Mouse (Mus musculus) erythroid progenitor cell, adult 5-6 weeks (primary cell): Measurements from ENCODE around the gene Panx2. TPM values are rescaled to one million over a fixed set of nuclear protein-coding genes. Genes with fewer than 3 reads are reported as not detected.

ENCODE experiments used
- ATAC-seq: replicated peaks from 2 replicates; pipeline ENCODE4 v1.8.0; 2016; ENCODE audit warnings: moderate number of reproducible peaks, mild to moderate bottlenecking, moderate TSS enrichment, inconsistent platforms; ENCODE audit not compliant: poor library complexity, low FRiP score, severe bottlenecking
- total RNA-seq, 2 experiments: library from RNA; stranded (forward) in 1 of 2; stranded (reverse) in 1 of 2; fragments of 150-400 nt in 1 of 2; fragments of 186-747, 209-891 nt in 1 of 2; gene quantifications; 2 replicates each; pipeline versions ENCODE4 v1.2.3 to v1.2.4; 2015 to 2017; ENCODE audit warnings: low replicate concordance in 2 of 2

The Panx2 gene
- total RNA-seq, 2 experiments from 2014 or later: not detected

- ATAC-seq: no peak
Measured at GRCm38 (mm10) chr15:89118007-89118406, 58.5 kb downstream of the Panx2 start.

- peak; percentile 88 for ATAC-seq
Measured at GRCm38 (mm10) chr15:89122649-89123366, 63.3 kb downstream of the Panx2 start, which contains the start of gene Tubgcp6. Gene Tubgcp6 (minus strand): TSS chr15:89123112.

Other genes with a start within 250 kb of the Panx2 start
- gene Alg12, start 240.4 kb upstream of the Panx2 start, total RNA-seq (2015; ENCODE audit: low replicate concordance): 5.0 and 5.4 TPM in 2 replicates
- gene Alg12, start 240.4 kb upstream of the Panx2 start, total RNA-seq (2017; ENCODE audit: low replicate concordance): 1.2 and 2.4 TPM in 2 replicates
- gene Creld2, start 240.1 kb upstream of the Panx2 start, total RNA-seq (2015; ENCODE audit: low replicate concordance): 19.8 and 26.4 TPM in 2 replicates
- 24.8 and 41.9 TPM in 2 replicates for gene Creld2, start 240.1 kb upstream of the Panx2 start, total RNA-seq (2017; ENCODE audit: low replicate concordance)
- 0.72 and 1.3 TPM in 2 replicates for gene Pim3, start 197.5 kb upstream of the Panx2 start, total RNA-seq (2015; ENCODE audit: low replicate concordance)
- 0.68 and 1.5 TPM in 2 replicates for gene Pim3, start 197.5 kb upstream of the Panx2 start, total RNA-seq (2017; ENCODE audit: low replicate concordance)
- gene Ttll8, start 105.3 kb upstream of the Panx2 start, total RNA-seq (2015; ENCODE audit: low replicate concordance): not detected in 2 replicates
- gene Ttll8, start 105.3 kb upstream of the Panx2 start, total RNA-seq (2017; ENCODE audit: low replicate concordance): not detected in 2 replicates
- gene Mlc1, start 80.7 kb upstream of the Panx2 start, total RNA-seq (2015; ENCODE audit: low replicate concordance): not detected in 2 replicates
- gene Mlc1, start 80.7 kb upstream of the Panx2 start, total RNA-seq (2017; ENCODE audit: low replicate concordance): not detected in 2 replicates
- not detected in 2 replicates for gene Mov10l1, start 76.8 kb upstream of the Panx2 start, total RNA-seq (2015; ENCODE audit: low replicate concordance)
- under 0.01 TPM in 1 of 2 replicates, not detected in the other for gene Mov10l1, start 76.8 kb upstream of the Panx2 start, total RNA-seq (2017; ENCODE audit: low replicate concordance)
- gene Trabd, start 15.4 kb downstream of the Panx2 start, total RNA-seq (2015; ENCODE audit: low replicate concordance): 5.4 and 12.6 TPM in 2 replicates
- 10.4 and 11.9 TPM in 2 replicates for gene Trabd, start 15.4 kb downstream of the Panx2 start, total RNA-seq (2017; ENCODE audit: low replicate concordance)
- gene Selenoo, start 29.4 kb downstream of the Panx2 start, total RNA-seq (2015; ENCODE audit: low replicate concordance): 6.1 and 9.6 TPM in 2 replicates
- 12.5 and 15.3 TPM in 2 replicates for gene Selenoo, start 29.4 kb downstream of the Panx2 start, total RNA-seq (2017; ENCODE audit: low replicate concordance)
- gene Tubgcp6, start 63.4 kb downstream of the Panx2 start, total RNA-seq (2015; ENCODE audit: low replicate concordance): 26.4 and 41.4 TPM in 2 replicates
- 28.1 and 28.3 TPM in 2 replicates for gene Tubgcp6, start 63.4 kb downstream of the Panx2 start, total RNA-seq (2017; ENCODE audit: low replicate concordance)
- gene Hdac10, start 69.0 kb downstream of the Panx2 start, total RNA-seq (2015; ENCODE audit: low replicate concordance): 4.3 TPM in 1 of 2 replicates, not detected in the other
- gene Hdac10, start 69.0 kb downstream of the Panx2 start, total RNA-seq (2017; ENCODE audit: low replicate concordance): 1.3 TPM in 1 of 2 replicates, not detected in the other
- not detected in 2 replicates for gene Mapk12, start 81.0 kb downstream of the Panx2 start, total RNA-seq (2015; ENCODE audit: low replicate concordance)
- 0.51 TPM in 1 of 2 replicates, not detected in the other for gene Mapk12, start 81.0 kb downstream of the Panx2 start, total RNA-seq (2017; ENCODE audit: low replicate concordance)
- 0.72 and 2.1 TPM in 2 replicates for gene Mapk11, start 89.9 kb downstream of the Panx2 start, total RNA-seq (2015; ENCODE audit: low replicate concordance)
- 0.51 TPM in 1 of 2 replicates, not detected in the other for gene Mapk11, start 89.9 kb downstream of the Panx2 start, total RNA-seq (2017; ENCODE audit: low replicate concordance)
- gene Plxnb2, start 121.1 kb downstream of the Panx2 start, total RNA-seq (2015; ENCODE audit: low replicate concordance): 7.2 and 9.2 TPM in 2 replicates
- gene Plxnb2, start 121.1 kb downstream of the Panx2 start, total RNA-seq (2017; ENCODE audit: low replicate concordance): 1.9 and 8.2 TPM in 2 replicates
- 1.7 TPM in 1 of 2 replicates, not detected in the other for gene Dennd6b, start 136.8 kb downstream of the Panx2 start, total RNA-seq (2015; ENCODE audit: low replicate concordance)
- gene Dennd6b, start 136.8 kb downstream of the Panx2 start, total RNA-seq (2017; ENCODE audit: low replicate concordance): 0.76 and 1.5 TPM in 2 replicates
- 59.1 and 61.6 TPM in 2 replicates for gene Ppp6r2, start 151.8 kb downstream of the Panx2 start, total RNA-seq (2015; ENCODE audit: low replicate concordance)
- gene Ppp6r2, start 151.8 kb downstream of the Panx2 start, total RNA-seq (2017; ENCODE audit: low replicate concordance): 55.4 and 79.1 TPM in 2 replicates